Mouse (Mus musculus) cerebellum, postnatal 4 days (tissue): ENCODE measurements at regions not wholly inside any gene's neighbourhood (a gene's known extent, or its start where the extent isn't known, plus 50 kb on each side); places are given as distances from the start of the nearest gene placed in this dataset.
A peak's percentile ranks its signal among the peaks of the same experiment; 100 is the strongest.
"Not testable (repeated sequence)": the region's sequence is repeated elsewhere in the genome, so short reads cannot be mapped to it uniquely, and the experiment has no call there.

ENCODE experiments used
- DNase-seq, 2 experiments: peaks; one replicate each; pipeline ENCODE4 v3.0.0; 2022; ENCODE audit warnings: low spot score in 2 of 2, mixed read lengths in 1 of 2

- DNase-seq, result no peak
Observed at GRCm38 (mm10) chr10:56782265-56782664, 405.1 kb downstream of the Gja1 start.

- no peak for DNase-seq
Observed at GRCm38 (mm10) chr10:56783941-56784340, 406.8 kb downstream of the Gja1 start.

- DNase-seq, result no peak
Observed at GRCm38 (mm10) chr10:56788081-56788480, 411.0 kb downstream of the Gja1 start.

GRCm38 (mm10) chr10:56793074-56793473 lies 415.9 kb downstream of the Gja1 start:
- no peak for DNase-seq

GRCm38 (mm10) chr10:56795396-56795795 lies 418.3 kb downstream of the Gja1 start:
- DNase-seq, result no peak

- no peak for DNase-seq
Observed at GRCm38 (mm10) chr10:56799307-56799706, 422.2 kb downstream of the Gja1 start.

- no peak for DNase-seq
Observed at GRCm38 (mm10) chr10:56799745-56800144, 422.6 kb downstream of the Gja1 start.

GRCm38 (mm10) chr10:56809006-56809405 lies 431.9 kb downstream of the Gja1 start:
- no peak for DNase-seq

GRCm38 (mm10) chr10:56822158-56822557 lies 445.0 kb downstream of the Gja1 start:
- DNase-seq, result no peak

GRCm38 (mm10) chr10:56831331-56831730 lies 454.2 kb downstream of the Gja1 start:
- no peak for DNase-seq

GRCm38 (mm10) chr10:56831966-56832365 lies 454.8 kb downstream of the Gja1 start:
- DNase-seq, result no peak

- DNase-seq, result no peak
Observed at GRCm38 (mm10) chr10:56836130-56836529, 459.0 kb downstream of the Gja1 start.

- DNase-seq, result peak; percentile 26 to 45
Observed at GRCm38 (mm10) chr10:56839006-56839495, 461.9 kb downstream of the Gja1 start.

- peak; percentile 20 to 27 for DNase-seq
Observed at GRCm38 (mm10) chr10:56839545-56839944, 462.4 kb downstream of the Gja1 start.

GRCm38 (mm10) chr10:56840732-56841131 lies 463.6 kb downstream of the Gja1 start:
- peak in 1 of 2 experiments; percentile 19 for DNase-seq

GRCm38 (mm10) chr10:56841486-56841885 lies 464.4 kb downstream of the Gja1 start:
- DNase-seq, result no peak

- DNase-seq, result no peak
Observed at GRCm38 (mm10) chr10:56841973-56842372, 464.8 kb downstream of the Gja1 start.

GRCm38 (mm10) chr10:56852484-56852883 lies 475.4 kb downstream of the Gja1 start:
- DNase-seq, result no peak

GRCm38 (mm10) chr10:56856186-56856585 lies 479.1 kb downstream of the Gja1 start:
- no peak for DNase-seq

- DNase-seq, result no peak
Observed at GRCm38 (mm10) chr10:56879744-56880143, 502.6 kb downstream of the Gja1 start.

- no peak for DNase-seq
Observed at GRCm38 (mm10) chr10:56880154-56880591, 503.0 kb downstream of the Gja1 start.

- DNase-seq, result no peak
Observed at GRCm38 (mm10) chr10:56884456-56885410, 507.6 kb downstream of the Gja1 start.

- not testable (repeated sequence) for DNase-seq
Observed at GRCm38 (mm10) chr10:56891530-56891929, 514.4 kb downstream of the Gja1 start.
